Mouse (Mus musculus): ENCODE data around the gene Ehf.

- TF ChIP-seq CTCF (IDR thresholded peaks at IDR 0.05; ENCODE audit: control insufficient read depth, insufficient read depth, low read length) = no peak
- no peak for TF ChIP-seq POLR2A (IDR thresholded peaks at IDR 0.05; ENCODE audit: borderline replicate concordance, control insufficient read depth, low read depth, low read length)
These were observed 38.4 kb upstream of the Ehf start for GRCm38 (mm10) chr2:103341375-103341971.
